Mouse (Mus musculus) midbrain, embryonic 12.5 days (tissue): ENCODE measurements around the gene Olfr104-ps. TPM values are rescaled to one million over a fixed set of nuclear protein-coding genes. Genes with fewer than 3 reads are reported as not detected.

Experiments used
- ATAC-seq: fragments of 200-750 bp; cut with Nextera tagmentation; 2 replicates; pipeline ENCODE4 v1.8.0; 2017; ENCODE audit warnings: low read depth, moderate TSS enrichment, moderate library complexity; ENCODE audit not compliant: low FRiP score
- H3K27ac ChIP-seq: fragments of 300-500 bp; sonication (generic); replicated peaks from 2 replicates; pipeline ENCODE4 v1.5.1; 2016; ENCODE audit warnings: mild to moderate bottlenecking
- H3K27me3 ChIP-seq: fragments of 300-500 bp; sonication (generic); 2 replicates; pipeline ENCODE4 v1.6.1; 2016; ENCODE audit warnings: mild to moderate bottlenecking
- H3K36me3 ChIP-seq: fragments of 300-500 bp; sonication (generic); 2 replicates; pipeline ENCODE4 v1.6.1; 2016
- H3K4me1 ChIP-seq: fragments of 300-500 bp; sonication (generic); 2 replicates; pipeline ENCODE4 v1.6.1; 2016
- H3K4me2 ChIP-seq: fragments of 300-500 bp; sonication (generic); replicated peaks from 2 replicates; pipeline ENCODE4 v1.6.1; 2016; ENCODE audit warnings: mild to moderate bottlenecking, moderate library complexity
- H3K4me3 ChIP-seq: fragments of 300-500 bp; sonication (generic); 2 replicates; pipeline ENCODE4 v1.5.1; 2016; ENCODE audit warnings: mild to moderate bottlenecking
- H3K9ac ChIP-seq: fragments of 300-500 bp; sonication (generic); replicated peaks from 2 replicates; pipeline ENCODE4 v1.6.1; 2016; ENCODE audit warnings: mild to moderate bottlenecking, moderate library complexity
- H3K9me3 ChIP-seq: fragments of 300-500 bp; sonication (generic); 2 replicates; pipeline ENCODE4 v1.6.1; 2016; ENCODE audit warnings: mild to moderate bottlenecking
- WGBS: fragments of 180-500 bp; shearing (Covaris S2); methylation state at CpG from one replicate; pipeline ENCODE4 v1.1.7; 2016; 5-methylcytosine and 5-hydroxymethylcytosine counted together
- polyA plus RNA-seq: library from polyadenylated mRNA; unstranded; fragments of >200 nt; fragmentation: Nextera tagmentation; extraction: Ambion mirVana; gene quantifications from 2 replicates; pipeline ENCODE4 v1.2.1, GENCODE M21; 2016

The Olfr104-ps gene
- not detected in 2 replicates for polyA plus RNA-seq

DNA sequence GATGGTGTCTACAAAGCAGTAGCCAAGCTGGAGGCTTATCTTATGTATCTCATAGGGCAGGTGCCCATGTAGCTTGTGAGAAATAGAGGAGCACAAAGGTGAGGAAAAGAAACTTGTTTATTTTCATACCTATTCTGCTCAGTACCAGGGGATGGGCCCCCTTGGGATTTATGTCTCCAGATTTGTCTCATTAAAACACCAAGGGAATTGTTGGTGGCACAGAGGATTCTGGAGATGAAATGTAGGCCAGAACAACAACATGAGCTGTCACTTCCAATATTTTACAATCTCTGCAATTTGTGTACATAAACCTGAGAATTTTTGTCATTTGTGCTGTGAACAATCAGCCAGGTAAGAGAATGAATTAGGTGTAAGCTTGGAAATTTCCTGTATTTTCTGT lies at the start of gene Olfr104-ps:
Olfr104-ps (plus strand) TSS at position 301 of the 400 bp plus-strand sequence.
- no peak for ATAC-seq
- no peaks in the 10 kb centered on the region for H3K9me3 ChIP-seq
- no peaks in the 10 kb centered on the region for H3K4me1 ChIP-seq
- H3K27ac ChIP-seq: no peak within 1 kb of the TSS
- no peak within 1 kb of the TSS for H3K4me3 ChIP-seq
- no peaks in the 10 kb centered on the region for H3K27me3 ChIP-seq
- H3K4me2 ChIP-seq: no peak within 1 kb of the TSS
- H3K9ac ChIP-seq: no peak within 1 kb of the TSS
- no peaks in the 10 kb centered on the region for H3K36me3 ChIP-seq

GRCm38 (mm10) chr17:37310146-37310699 lies 49.2 kb upstream of the Olfr104-ps start:
- H3K9me3 ChIP-seq: no peaks in the 10 kb centered on the region
- H3K36me3 ChIP-seq: no peaks in the 10 kb centered on the region
- no peak overlapping the region for H3K4me3 ChIP-seq
- no peak for ATAC-seq
- H3K27ac ChIP-seq: no peak overlapping the region
- WGBS: 61% methylated on average over 2 of the region's 2 CpGs
- no peak overlapping the region for H3K4me2 ChIP-seq
- H3K4me1 ChIP-seq: no peaks in the 10 kb centered on the region
- H3K27me3 ChIP-seq: no peaks in the 10 kb centered on the region
- no peak overlapping the region for H3K9ac ChIP-seq

DNA sequence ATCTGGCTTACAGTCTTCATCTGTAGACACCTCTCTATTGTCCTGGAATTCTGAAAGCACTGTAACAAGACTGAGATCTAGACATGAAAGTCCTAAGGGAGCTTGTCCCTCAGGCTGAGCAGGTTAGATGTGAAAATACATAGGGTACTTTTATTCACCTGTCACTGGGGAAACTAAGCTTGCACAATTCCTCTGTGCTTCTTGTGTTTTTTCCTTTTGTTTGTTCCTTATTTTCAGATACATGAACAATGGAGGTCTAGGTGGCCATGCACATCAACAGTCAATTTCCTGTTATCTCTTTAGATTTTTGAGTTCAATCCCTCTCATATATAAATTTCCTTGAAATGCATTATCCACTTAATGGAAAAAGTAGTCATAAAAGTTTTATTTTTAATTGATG lies 42.4 kb upstream of the Olfr104-ps start, which contains the start of gene Olfr102:
Olfr102 (minus strand) TSS at position 101 of the 400 bp plus-strand sequence.
- no peak within 1 kb of the TSS for H3K9ac ChIP-seq
- H3K27ac ChIP-seq: no peak within 1 kb of the TSS
- no peak within 1 kb of the TSS for H3K4me3 ChIP-seq
- no peak for ATAC-seq
- no peaks in the 10 kb centered on the region for H3K27me3 ChIP-seq
- no peak within 1 kb of the TSS for H3K4me2 ChIP-seq
- H3K9me3 ChIP-seq: no peaks in the 10 kb centered on the region; the same call in 1 of the 2 replicates
- no peaks in the 10 kb centered on the region for H3K4me1 ChIP-seq
- H3K36me3 ChIP-seq: no peaks in the 10 kb centered on the region

- H3K27ac ChIP-seq: no peak within 1 kb of the TSS
- no peaks in the 10 kb centered on the region for H3K36me3 ChIP-seq
- H3K4me2 ChIP-seq: no peak within 1 kb of the TSS
- ATAC-seq: no peak
- 89% methylated on average over 2 of the region's 2 CpGs for WGBS
- no peaks in the 10 kb centered on the region for H3K9me3 ChIP-seq
- no peaks in the 10 kb centered on the region for H3K27me3 ChIP-seq
- H3K9ac ChIP-seq: no peak within 1 kb of the TSS
- no peak within 1 kb of the TSS for H3K4me3 ChIP-seq
- no peaks in the 10 kb centered on the region for H3K4me1 ChIP-seq
Observed at GRCm38 (mm10) chr17:37339598-37339997, 19.8 kb upstream of the Olfr104-ps start, which contains the start of gene Olfr103. Gene Olfr103 (minus strand): TSS chr17:37339698.

GRCm38 (mm10) chr17:37378733-37379132 lies 19.4 kb downstream of the Olfr104-ps start, which contains the start of gene Olfr105-ps:
Gene Olfr105-ps (plus strand): TSS chr17:37379033.
- no peaks in the 10 kb centered on the region for H3K9me3 ChIP-seq

GRCm38 (mm10) chr17:37390093-37390492 lies 30.7 kb downstream of the Olfr104-ps start, which contains the start of gene Olfr106-ps:
Gene Olfr106-ps (plus strand): TSS chr17:37390393.
- 83% methylated on average over 1 of the region's 1 CpGs for WGBS
- no peaks in the 10 kb centered on the region for H3K4me1 ChIP-seq
- H3K9me3 ChIP-seq: no peaks in the 10 kb centered on the region

More at GRCm38 (mm10) chr17:37378733-37379132, 19.4 kb downstream of the Olfr104-ps start, which contains the start of gene Olfr105-ps:
- no peak for ATAC-seq
- Histone ChIP-seq H3K4me1 (no peaks in the 10 kb centered on the region), H3K27me3 (no peaks in the 10 kb centered on the region), H3K9ac (no peak within 1 kb of the TSS), H3K4me3 (no peak within 1 kb of the TSS), H3K4me2 (no peak within 1 kb of the TSS), H3K27ac (no peak within 1 kb of the TSS), H3K36me3 (no peaks in the 10 kb centered on the region)

GRCm38 (mm10) chr17:37398926-37399325 lies 39.5 kb downstream of the Olfr104-ps start, which contains the start of gene Olfr107:
Gene Olfr107 (plus strand): TSS chr17:37399226.
- no peaks in the 10 kb centered on the region for H3K27me3 ChIP-seq
- H3K4me2 ChIP-seq: no peak within 1 kb of the TSS
- no peaks in the 10 kb centered on the region for H3K9me3 ChIP-seq
- H3K9ac ChIP-seq: no peak within 1 kb of the TSS
- no peak within 1 kb of the TSS for H3K4me3 ChIP-seq
- 79% methylated on average over 3 of the region's 3 CpGs for WGBS
- no peak within 1 kb of the TSS for H3K27ac ChIP-seq
- ATAC-seq: no peak
- H3K4me1 ChIP-seq: no peaks in the 10 kb centered on the region
- H3K36me3 ChIP-seq: no peaks in the 10 kb centered on the region

More at GRCm38 (mm10) chr17:37390093-37390492, 30.7 kb downstream of the Olfr104-ps start, which contains the start of gene Olfr106-ps:
- Histone ChIP-seq H3K27ac (no peak within 1 kb of the TSS), H3K27me3 (no peaks in the 10 kb centered on the region), H3K9ac (no peak within 1 kb of the TSS), H3K36me3 (no peaks in the 10 kb centered on the region), H3K4me2 (no peak within 1 kb of the TSS), H3K4me3 (no peak within 1 kb of the TSS)
- no peak for ATAC-seq

DNA sequence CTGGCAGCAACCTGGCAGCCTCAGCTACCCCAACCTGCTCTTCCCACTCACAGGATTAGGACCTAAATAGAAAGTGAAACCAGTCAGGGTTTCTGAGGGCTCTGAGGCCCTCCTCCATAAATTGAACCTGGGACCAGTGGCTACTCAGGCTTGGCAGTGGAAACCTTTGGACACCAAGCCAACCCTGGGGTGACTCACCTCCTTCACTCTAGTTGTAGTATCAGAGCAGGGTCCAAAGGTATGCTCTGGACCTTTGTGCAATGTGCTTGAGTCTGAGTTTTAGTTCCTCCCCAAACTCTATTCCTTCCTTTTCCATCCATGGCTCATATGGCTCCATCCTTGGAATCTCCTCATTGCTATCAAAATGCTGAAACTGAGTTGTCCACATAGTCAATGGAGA lies 54.0 kb downstream of the Olfr104-ps start:
- Histone ChIP-seq H3K4me3 (no peak overlapping the region), H3K9ac (no peak overlapping the region), H3K27me3 (no peaks in the 10 kb centered on the region), H3K36me3 (no peaks in the 10 kb centered on the region), H3K27ac (no peak overlapping the region), H3K9me3 (no peaks in the 10 kb centered on the region), H3K4me2 (no peak overlapping the region), H3K4me1 (no peaks in the 10 kb centered on the region)
- ATAC-seq: no peak

Other genes with a start within 250 kb of the Olfr104-ps start
- gene Olfr92, start 239.5 kb upstream of the Olfr104-ps start, polyA plus RNA-seq: not detected in 2 replicates
- gene Olfr93, start 198.1 kb upstream of the Olfr104-ps start, polyA plus RNA-seq: not detected in 2 replicates
- gene Ubd, start 165.7 kb upstream of the Olfr104-ps start, polyA plus RNA-seq: not detected in 2 replicates
- gene Olfr94, start 158.6 kb upstream of the Olfr104-ps start, polyA plus RNA-seq: not detected in 2 replicates
- not detected in 2 replicates for gene Olfr95, start 146.5 kb upstream of the Olfr104-ps start, polyA plus RNA-seq
- gene Olfr96, start 139.4 kb upstream of the Olfr104-ps start, polyA plus RNA-seq: not detected in 2 replicates
- gene Olfr97, start 122.3 kb upstream of the Olfr104-ps start, polyA plus RNA-seq: not detected in 2 replicates
- not detected in 2 replicates for gene Olfr98, start 95.8 kb upstream of the Olfr104-ps start, polyA plus RNA-seq
- gene H2-M3, start 89.4 kb upstream of the Olfr104-ps start, polyA plus RNA-seq: 0.99 and 1.6 TPM in 2 replicates
- not detected in 2 replicates for gene Olfr99, start 76.1 kb upstream of the Olfr104-ps start, polyA plus RNA-seq
- gene Olfr101, start 55.3 kb upstream of the Olfr104-ps start, polyA plus RNA-seq: not detected in 2 replicates
- gene Olfr102, start 42.5 kb upstream of the Olfr104-ps start, polyA plus RNA-seq: not detected in 2 replicates
- not detected in 2 replicates for gene Olfr103, start 19.9 kb upstream of the Olfr104-ps start, polyA plus RNA-seq
- gene Olfr105-ps, start 19.5 kb downstream of the Olfr104-ps start, polyA plus RNA-seq: not detected in 2 replicates
- not detected in 2 replicates for gene Olfr106-ps, start 30.8 kb downstream of the Olfr104-ps start, polyA plus RNA-seq
- not detected in 2 replicates for gene Olfr107, start 39.6 kb downstream of the Olfr104-ps start, polyA plus RNA-seq
- not detected in 2 replicates for gene Olfr108, start 85.9 kb downstream of the Olfr104-ps start, polyA plus RNA-seq
- not detected in 2 replicates for gene Olfr109, start 99.3 kb downstream of the Olfr104-ps start, polyA plus RNA-seq
- not detected in 2 replicates for gene H2-M2, start 124.0 kb downstream of the Olfr104-ps start, polyA plus RNA-seq
- gene Olfr110, start 132.9 kb downstream of the Olfr104-ps start, polyA plus RNA-seq: not detected in 2 replicates
- gene Olfr111, start 148.4 kb downstream of the Olfr104-ps start, polyA plus RNA-seq: not detected in 2 replicates
- gene Olfr112, start 209.9 kb downstream of the Olfr104-ps start, polyA plus RNA-seq: not detected in 2 replicates
- not detected in 2 replicates for gene Olfr113, start 218.1 kb downstream of the Olfr104-ps start, polyA plus RNA-seq
- gene Olfr114, start 233.2 kb downstream of the Olfr104-ps start, polyA plus RNA-seq: not detected in 2 replicates